Mouse (Mus musculus): ENCODE data around the gene Aass.

Aass gene

GRCm38 (mm10) chr6:23028251-23028650 lies 104.5 kb downstream of the Aass start:
- DNase-seq, result no peak

Data from right cerebral cortex, postnatal 4 days (tissue).